Mouse (Mus musculus) cerebellum, adult 2 months (tissue): ENCODE measurements around the gene Ap1b1.

Experiments
- CTCF ChIP-seq: fragments of 200-500 bp; IDR thresholded peaks from 2 replicates; pipeline ENCODE4 v1.5.1; 2011; ENCODE audit warnings: low read depth, mild to moderate bottlenecking, control low read depth, low read length, moderate library complexity, borderline replicate concordance; ENCODE audit not compliant: insufficient read depth
- POLR2A ChIP-seq: fragments of 200-500 bp; IDR thresholded peaks from 2 replicates; pipeline ENCODE4 v1.6.1; 2011; ENCODE audit warnings: low read length, control low read depth, borderline replicate concordance; ENCODE audit not compliant: insufficient read depth

DNA sequence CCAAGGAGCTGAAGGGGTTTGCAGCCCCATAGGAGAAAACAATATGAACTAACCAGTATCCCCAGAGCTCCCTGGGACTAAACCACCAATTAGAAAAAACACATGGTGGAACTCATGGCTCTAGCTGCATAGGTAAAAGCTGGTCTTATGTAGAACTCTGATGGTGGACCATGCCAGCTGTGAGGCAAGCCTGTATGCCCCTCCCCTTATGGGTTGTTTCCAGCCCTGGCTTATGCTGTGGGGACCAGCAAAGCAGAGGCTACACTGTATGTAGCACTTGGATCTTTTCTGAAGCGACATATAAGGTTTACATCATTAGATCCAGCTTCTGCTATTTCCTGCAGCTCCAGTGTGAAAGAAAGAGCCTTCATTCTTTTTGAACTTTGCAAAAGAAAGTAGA lies 20.6 kb downstream of the Ap1b1 start:
- TF ChIP-seq CTCF (no peak), POLR2A (no peak)
